Mouse (Mus musculus): ENCODE data around the gene Fhit. TPM values are rescaled to one million over a fixed set of nuclear protein-coding genes. Genes with fewer than 3 reads are reported as not detected.

The Fhit gene
- polyA plus RNA-seq, 1 experiment = not detected

GRCm38 (mm10) chr14:9547952-9548351, 1613.9 kb downstream of the Fhit start:
- H3K36me3 ChIP-seq (ENCODE audit: control insufficient read depth) = no peaks in the 10 kb centered on the region
- no peak overlapping the region for H3K4me3 ChIP-seq (replicated peaks)
- no peaks in the 10 kb centered on the region for H3K27me3 ChIP-seq (ENCODE audit: control insufficient read depth)
- no peaks in the 10 kb centered on the region for H3K4me1 ChIP-seq (ENCODE audit: control insufficient read depth)
- no peaks in the 10 kb centered on the region for H3K9me3 ChIP-seq (ENCODE audit: control insufficient read depth, low read length)
- TF ChIP-seq TAL1 (IDR thresholded peaks at IDR 0.05; ENCODE audit: low read length) (no peak), GATA1 (IDR thresholded peaks at IDR 0.05; ENCODE audit: low read length) (no peak)

GRCm38 (mm10) chr14:9544364-9544763, 1617.5 kb downstream of the Fhit start:
- TF ChIP-seq GATA1 (IDR thresholded peaks at IDR 0.05; ENCODE audit: low read length) = no peak
- TF ChIP-seq TAL1 (IDR thresholded peaks at IDR 0.05; ENCODE audit: low read length) = no peak
- H3K9me3 ChIP-seq (ENCODE audit: control insufficient read depth, low read length) = no peaks in the 10 kb centered on the region

GRCm38 (mm10) chr14:9535491-9535890, 1626.3 kb downstream of the Fhit start:
- Histone ChIP-seq H3K4me3 (replicated peaks) (no peak overlapping the region), H3K9me3 (ENCODE audit: control insufficient read depth, low read length) (no peaks in the 10 kb centered on the region), H3K4me1 (ENCODE audit: control insufficient read depth) (no peaks in the 10 kb centered on the region), H3K36me3 (ENCODE audit: control insufficient read depth) (no peaks in the 10 kb centered on the region), H3K27me3 (ENCODE audit: control insufficient read depth) (no peaks in the 10 kb centered on the region)
- no peak for TF ChIP-seq TAL1 (IDR thresholded peaks at IDR 0.05; ENCODE audit: low read length)
- TF ChIP-seq GATA1 (IDR thresholded peaks at IDR 0.05; ENCODE audit: low read length) = no peak

More at GRCm38 (mm10) chr14:9544364-9544763, 1617.5 kb downstream of the Fhit start:
- no peaks in the 10 kb centered on the region for H3K4me1 ChIP-seq (ENCODE audit: control insufficient read depth)
- H3K36me3 ChIP-seq (ENCODE audit: control insufficient read depth) = no peaks in the 10 kb centered on the region
- H3K4me3 ChIP-seq (replicated peaks) = no peak overlapping the region
- H3K27me3 ChIP-seq (ENCODE audit: control insufficient read depth) = no peaks in the 10 kb centered on the region

- H3K9me3 ChIP-seq (ENCODE audit: control insufficient read depth, low read length) = no peaks in the 10 kb centered on the region
- H3K4me3 ChIP-seq (replicated peaks) = no peak overlapping the region
- TF ChIP-seq GATA1 (IDR thresholded peaks at IDR 0.05; ENCODE audit: low read length) = no peak
- TF ChIP-seq TAL1 (IDR thresholded peaks at IDR 0.05; ENCODE audit: low read length) = no peak
- H3K27me3 ChIP-seq (ENCODE audit: control insufficient read depth) = no peaks in the 10 kb centered on the region
- no peaks in the 10 kb centered on the region for H3K4me1 ChIP-seq (ENCODE audit: control insufficient read depth)
- no peaks in the 10 kb centered on the region for H3K36me3 ChIP-seq (ENCODE audit: control insufficient read depth)
These were observed 1632.6 kb downstream of the Fhit start for GRCm38 (mm10) chr14:9529247-9529646.

GRCm38 (mm10) chr14:9526136-9526535, 1635.7 kb downstream of the Fhit start:
- Histone ChIP-seq H3K4me3 (replicated peaks) (no peak overlapping the region), H3K9me3 (ENCODE audit: control insufficient read depth, low read length) (no peaks in the 10 kb centered on the region), H3K4me1 (ENCODE audit: control insufficient read depth) (no peaks in the 10 kb centered on the region), H3K27me3 (ENCODE audit: control insufficient read depth) (no peaks in the 10 kb centered on the region), H3K36me3 (ENCODE audit: control insufficient read depth) (no peaks in the 10 kb centered on the region)
- TF ChIP-seq TAL1 (IDR thresholded peaks at IDR 0.05; ENCODE audit: low read length) (no peak), GATA1 (IDR thresholded peaks at IDR 0.05; ENCODE audit: low read length) (no peak)

GRCm38 (mm10) chr14:9517651-9518050, 1644.2 kb downstream of the Fhit start:
- no peak overlapping the region for H3K4me3 ChIP-seq (replicated peaks)
- TF ChIP-seq GATA1 (IDR thresholded peaks at IDR 0.05; ENCODE audit: low read length) (no peak), TAL1 (IDR thresholded peaks at IDR 0.05; ENCODE audit: low read length) (no peak)
- no peaks in the 10 kb centered on the region for H3K27me3 ChIP-seq (ENCODE audit: control insufficient read depth)
- no peaks in the 10 kb centered on the region for H3K4me1 ChIP-seq (ENCODE audit: control insufficient read depth)
- no peaks in the 10 kb centered on the region for H3K9me3 ChIP-seq (ENCODE audit: control insufficient read depth, low read length)
- no peaks in the 10 kb centered on the region for H3K36me3 ChIP-seq (ENCODE audit: control insufficient read depth)

GRCm38 (mm10) chr14:9509678-9510077, 1652.2 kb downstream of the Fhit start:
- Histone ChIP-seq H3K4me3 (replicated peaks) (no peak overlapping the region), H3K36me3 (ENCODE audit: control insufficient read depth) (no peaks in the 10 kb centered on the region), H3K9me3 (ENCODE audit: control insufficient read depth, low read length) (no peaks in the 10 kb centered on the region), H3K27me3 (ENCODE audit: control insufficient read depth) (no peaks in the 10 kb centered on the region), H3K4me1 (ENCODE audit: control insufficient read depth) (no peaks in the 10 kb centered on the region)
- TF ChIP-seq GATA1 (IDR thresholded peaks at IDR 0.05; ENCODE audit: low read length) = no peak

Other genes starting within 250 kb of the Fhit start
- 0.02 and 0.15 TPM in 2 replicates for gene Gm3839, start 194.7 kb upstream of the Fhit start, polyA plus RNA-seq (2012)

Data from erythroblast, embryonic 14.5 days (primary cell).